Mouse (Mus musculus) hindbrain, embryonic 11.5 days (tissue): ENCODE results near the gene Prrx2. TPM values are rescaled to one million over a fixed set of nuclear protein-coding genes. Genes with fewer than 3 reads are reported as not detected.
A peak's percentile ranks its signal among the peaks of the same experiment; 100 is the strongest.

Experiments
- ATAC-seq: fragments of 200-750 bp; cut with Nextera tagmentation; 2 replicates; pipeline ENCODE4 v1.8.0; 2017; ENCODE audit warnings: mild to moderate bottlenecking, moderate TSS enrichment, moderate library complexity; ENCODE audit not compliant: low FRiP score
- DNase-seq: peaks from one replicate; pipeline ENCODE4 v3.0.0-alpha.2; 2015; ENCODE audit warnings: low spot score
- H3K27ac ChIP-seq: fragments of 300-500 bp; sonication (generic); 2 replicates; pipeline ENCODE4 v1.5.1; 2014; ENCODE audit warnings: mild to moderate bottlenecking, low read depth, low read length
- H3K27me3 ChIP-seq: fragments of 300-500 bp; sonication (generic); 2 replicates; pipeline ENCODE4 v1.6.1; 2014; ENCODE audit warnings: mild to moderate bottlenecking, low read length, moderate library complexity, mixed read lengths; ENCODE audit not compliant: control insufficient read depth, insufficient read depth
- H3K36me3 ChIP-seq: fragments of 300-500 bp; sonication (generic); 2 replicates; pipeline ENCODE4 v1.6.1; 2014; ENCODE audit warnings: mild to moderate bottlenecking, low read length, moderate library complexity, mixed read lengths; ENCODE audit not compliant: control insufficient read depth, insufficient read depth
- H3K4me1 ChIP-seq: fragments of 300-500 bp; sonication (generic); replicated peaks from 2 replicates; pipeline ENCODE4 v1.6.1; 2014; ENCODE audit warnings: low read length, mixed read lengths; ENCODE audit not compliant: control insufficient read depth, insufficient read depth
- H3K4me2 ChIP-seq: fragments of 300-500 bp; sonication (generic); replicated peaks from 2 replicates; pipeline ENCODE4 v1.6.1; 2014; ENCODE audit warnings: mild to moderate bottlenecking, low read depth, low read length
- H3K4me3 ChIP-seq: fragments of 300-500 bp; sonication (generic); 2 replicates; pipeline ENCODE4 v1.5.1; 2014; ENCODE audit warnings: low read depth, low read length
- H3K9ac ChIP-seq: fragments of 300-500 bp; sonication (generic); 2 replicates; pipeline ENCODE4 v1.6.1; 2014; ENCODE audit warnings: low read depth, low read length
- H3K9me3 ChIP-seq: fragments of 300-500 bp; sonication (generic); 2 replicates; pipeline ENCODE4 v1.6.1; 2016; ENCODE audit warnings: low read length; ENCODE audit not compliant: control insufficient read depth
- WGBS: fragments of 180-500 bp; shearing (Covaris S2); extraction: QIAGEN DNeasy Blood & Tissue Kit; methylation state at CpG from one replicate; pipeline ENCODE4 v1.1.7; 2014; 5-methylcytosine and 5-hydroxymethylcytosine counted together
- polyA plus RNA-seq: library from polyadenylated mRNA; unstranded; fragments of >200 nt; fragmentation: Nextera tagmentation; extraction: Ambion mirVana; gene quantifications from 2 replicates; pipeline ENCODE4 v1.2.1, GENCODE M21; 2014

Prrx2 gene
- polyA plus RNA-seq, 1 experiment from 2014 or later, result 39.7 TPM

DNA sequence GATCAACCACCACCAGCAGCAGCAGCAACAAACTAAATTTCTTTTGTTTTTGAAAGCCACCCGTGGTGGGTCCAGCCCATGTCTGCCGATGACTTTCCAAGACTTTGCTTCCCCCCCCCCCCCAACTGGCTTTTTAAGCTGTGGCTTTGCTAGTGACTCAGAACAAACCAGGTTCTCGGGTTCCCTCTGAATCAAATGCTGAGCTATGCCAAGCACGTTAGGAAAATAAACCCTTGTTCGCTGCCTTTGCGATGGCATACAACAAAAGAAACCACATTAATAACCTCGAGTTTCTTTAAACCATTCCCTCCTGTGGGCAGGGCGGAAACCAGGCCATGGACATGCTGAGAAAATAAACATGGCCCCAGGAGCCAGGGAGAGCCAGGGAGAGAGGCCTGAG lies 13.4 kb downstream of the Prrx2 start:
- Histone ChIP-seq H3K36me3 (no peaks in the 10 kb centered on the region), H3K9me3 (no peaks in the 10 kb centered on the region), H3K4me1 (peaks cover 2% of the 10 kb centered on the region; the same call in 1 of the 2 replicates), H3K27ac (no peak overlapping the region), H3K4me3 (no peak overlapping the region), H3K27me3 (peaks cover 21% of the 10 kb centered on the region), H3K9ac (no peak overlapping the region), H3K4me2 (no peak overlapping the region)
- 59% methylated on average over 8 of the region's 8 CpGs for WGBS
- ATAC-seq (no peak), DNase-seq (no peak)

DNA sequence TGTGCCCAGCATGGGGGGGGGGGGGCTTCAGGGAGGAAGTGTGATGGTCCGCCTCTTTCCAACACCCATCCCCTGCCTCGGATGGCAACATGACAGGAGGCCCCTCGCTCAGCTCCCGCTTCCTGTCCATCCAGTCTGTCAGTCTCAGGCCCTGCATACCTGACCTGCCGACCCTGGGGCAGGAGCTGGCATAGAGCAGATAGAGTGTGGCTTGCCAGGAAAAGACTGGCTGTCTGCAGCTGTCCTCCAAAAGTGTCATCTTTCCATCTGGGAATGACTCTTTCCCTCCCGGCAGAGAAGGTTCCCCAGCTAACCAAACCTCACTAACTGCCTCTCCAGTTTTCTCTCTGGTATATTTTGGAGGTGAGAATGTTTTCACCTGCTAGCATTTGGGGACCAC lies 15.8 kb downstream of the Prrx2 start:
- H3K4me2 ChIP-seq, result no peak overlapping the region
- H3K9me3 ChIP-seq, result no peaks in the 10 kb centered on the region
- H3K36me3 ChIP-seq, result no peaks in the 10 kb centered on the region
- peaks cover 2% of the 10 kb centered on the region; the same call in 1 of the 2 replicates for H3K4me1 ChIP-seq
- H3K9ac ChIP-seq, result no peak overlapping the region
- DNase-seq (no peak), ATAC-seq (no peak)
- H3K27ac ChIP-seq, result no peak overlapping the region
- WGBS, result 52% methylated on average over 6 of the region's 6 CpGs
- no peak overlapping the region for H3K4me3 ChIP-seq
- peaks cover 6% of the 10 kb centered on the region for H3K27me3 ChIP-seq

DNA sequence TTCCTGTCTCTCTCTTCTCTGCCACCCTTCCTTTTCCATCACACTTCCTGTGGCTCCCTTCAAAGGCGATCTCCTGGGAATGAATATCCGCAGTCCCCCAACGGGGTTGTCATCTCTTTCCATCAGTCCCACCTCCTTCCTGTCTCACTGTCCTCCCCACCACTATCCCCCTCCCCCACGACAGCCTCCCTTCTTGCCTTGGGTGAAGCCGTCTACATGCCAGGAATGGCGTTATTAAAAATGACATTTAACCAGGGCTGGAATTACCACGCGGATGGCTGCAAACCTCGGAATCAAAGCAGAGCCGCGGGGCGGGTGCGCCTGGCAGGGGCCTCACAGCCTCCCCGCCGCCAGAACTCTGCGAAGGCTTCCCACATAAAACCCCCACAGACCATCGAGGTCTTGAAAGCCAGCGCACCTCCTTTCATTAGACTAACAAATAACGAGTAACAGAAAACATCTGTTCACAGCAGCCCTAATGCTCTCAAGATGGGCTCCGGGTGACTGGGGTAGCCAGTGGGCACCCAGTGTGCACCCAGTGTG lies 18.1 kb downstream of the Prrx2 start:
- no peak for DNase-seq
- no peak overlapping the region for H3K4me2 ChIP-seq
- no peaks in the 10 kb centered on the region for H3K27me3 ChIP-seq
- 38% methylated on average over 20 of the region's 20 CpGs for WGBS
- H3K27ac ChIP-seq, result no peak overlapping the region
- no peak overlapping the region for H3K4me3 ChIP-seq
- H3K36me3 ChIP-seq, result no peaks in the 10 kb centered on the region
- no peaks in the 10 kb centered on the region; the same call in 1 of the 2 replicates for H3K4me1 ChIP-seq
- ATAC-seq, result no peak
- H3K9ac ChIP-seq, result no peak overlapping the region
- no peaks in the 10 kb centered on the region for H3K9me3 ChIP-seq

DNA sequence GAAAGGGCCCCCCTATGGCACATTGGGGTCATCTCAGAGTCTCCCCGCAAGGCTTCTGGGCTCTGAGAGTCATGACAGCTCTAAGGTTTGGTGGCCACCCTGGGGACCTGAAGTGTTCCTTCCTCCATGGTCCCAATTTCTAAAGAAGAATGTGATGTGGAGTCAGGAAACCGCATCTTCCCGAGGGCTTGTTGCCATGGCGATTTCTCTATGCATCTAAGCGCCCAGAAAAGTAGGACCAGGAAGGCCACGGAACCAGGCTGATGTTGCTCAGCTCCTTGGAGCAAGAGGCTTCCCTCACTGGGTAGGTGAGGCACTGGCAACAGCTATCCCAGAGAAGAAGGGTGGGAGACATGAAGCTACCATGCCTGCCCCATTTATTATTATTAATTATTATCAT lies 22.3 kb downstream of the Prrx2 start:
- Histone ChIP-seq H3K27me3 (no peaks in the 10 kb centered on the region), H3K9me3 (no peaks in the 10 kb centered on the region), H3K9ac (no peak overlapping the region), H3K4me2 (no peak overlapping the region), H3K36me3 (no peaks in the 10 kb centered on the region), H3K27ac (no peak overlapping the region), H3K4me1 (no peaks in the 10 kb centered on the region; the same call in 1 of the 2 replicates), H3K4me3 (no peak overlapping the region)
- 70% methylated on average over 6 of the region's 6 CpGs for WGBS
- no peak for DNase-seq
- ATAC-seq, result no peak

DNA sequence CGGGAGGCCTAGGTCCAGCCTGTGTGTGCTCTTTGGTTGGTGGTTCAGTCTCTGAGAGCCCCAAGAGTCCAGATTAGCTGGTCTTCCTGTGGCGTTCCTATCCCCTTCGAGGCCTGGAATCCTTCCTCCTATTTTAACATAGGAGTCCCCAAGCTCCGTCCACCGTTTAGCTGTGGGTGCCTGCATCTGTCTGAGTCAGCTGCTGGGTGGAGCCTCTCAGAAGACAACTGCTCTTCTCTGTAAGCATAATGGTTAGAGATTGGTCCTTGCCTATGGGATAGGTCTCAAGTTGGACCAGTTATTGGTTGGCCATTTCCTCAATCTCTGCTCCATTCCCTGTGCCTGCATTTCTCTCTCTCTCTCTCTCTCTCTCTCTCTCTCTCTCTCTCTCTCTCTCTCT lies 25.0 kb downstream of the Prrx2 start:
- H3K36me3 ChIP-seq, result no peaks in the 10 kb centered on the region
- H3K27ac ChIP-seq, result no peak overlapping the region
- ATAC-seq, result no peak
- H3K9ac ChIP-seq, result no peak overlapping the region
- 88% methylated on average over 5 of the region's 5 CpGs for WGBS
- no peaks in the 10 kb centered on the region for H3K9me3 ChIP-seq
- H3K27me3 ChIP-seq, result peaks cover 6% of the 10 kb centered on the region; the same call in 1 of the 2 replicates
- H3K4me1 ChIP-seq, result no peaks in the 10 kb centered on the region
- no peak overlapping the region for H3K4me2 ChIP-seq
- no peak overlapping the region for H3K4me3 ChIP-seq
- DNase-seq, result no peak

DNA sequence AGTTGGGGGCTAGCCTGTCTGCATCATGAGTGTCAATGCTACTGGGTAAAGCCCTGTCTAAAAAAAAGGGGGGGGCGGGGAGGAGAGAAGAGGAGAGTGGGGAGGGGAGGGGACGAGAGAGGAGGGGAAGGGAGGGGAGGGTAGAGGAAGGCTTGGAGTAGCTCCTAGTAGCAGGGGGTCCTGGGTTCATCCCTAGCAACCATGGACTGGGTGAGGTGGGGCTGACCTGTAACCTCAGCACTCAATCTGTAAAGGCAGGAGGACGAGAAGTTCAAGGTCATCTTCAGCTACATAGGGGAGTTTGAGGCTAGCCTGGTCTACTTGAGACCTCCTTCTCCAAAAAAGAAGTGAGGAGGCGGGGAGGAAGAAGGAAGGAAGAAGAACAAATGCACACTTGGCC lies 27.3 kb downstream of the Prrx2 start:
- no peaks in the 10 kb centered on the region for H3K9me3 ChIP-seq
- H3K4me3 ChIP-seq, result no peak overlapping the region
- no peak overlapping the region for H3K9ac ChIP-seq
- no peak for ATAC-seq
- H3K4me2 ChIP-seq, result no peak overlapping the region
- no peaks in the 10 kb centered on the region for H3K36me3 ChIP-seq
- H3K27me3 ChIP-seq, result peaks cover 7% of the 10 kb centered on the region; the same call in 1 of the 2 replicates
- 58% methylated on average over 3 of the region's 4 CpGs for WGBS
- H3K4me1 ChIP-seq, result no peaks in the 10 kb centered on the region
- DNase-seq, result no peak
- no peak overlapping the region for H3K27ac ChIP-seq

DNA sequence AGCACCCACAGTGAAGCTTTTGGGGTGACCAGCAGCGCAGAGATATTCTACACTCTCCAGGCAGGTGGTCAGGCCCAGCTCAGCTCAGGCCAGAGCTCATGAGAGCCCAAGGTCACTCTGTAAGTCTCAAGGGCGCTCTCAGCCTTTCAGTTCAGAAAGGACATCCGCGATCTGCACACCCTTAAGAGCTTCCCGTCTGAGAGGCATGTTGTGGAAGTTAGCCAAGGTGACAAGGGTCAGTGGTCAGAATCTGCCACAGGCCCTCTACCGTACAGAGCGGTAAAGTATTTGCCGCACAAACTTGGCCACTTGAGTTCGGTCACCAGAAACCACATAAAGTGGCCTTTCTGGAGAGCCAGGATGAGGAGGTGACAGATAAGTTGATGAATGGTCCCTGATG lies 28.8 kb downstream of the Prrx2 start:
- no peak for ATAC-seq
- no peak for DNase-seq
- H3K9ac ChIP-seq, result no peak overlapping the region
- 71% methylated on average over 9 of the region's 9 CpGs for WGBS
- H3K27ac ChIP-seq, result no peak overlapping the region
- no peaks in the 10 kb centered on the region for H3K36me3 ChIP-seq
- H3K4me2 ChIP-seq, result no peak overlapping the region
- H3K9me3 ChIP-seq, result no peaks in the 10 kb centered on the region
- H3K27me3 ChIP-seq, result peaks cover 7% of the 10 kb centered on the region; the same call in 1 of the 2 replicates
- H3K4me1 ChIP-seq, result no peaks in the 10 kb centered on the region
- no peak overlapping the region for H3K4me3 ChIP-seq

DNA sequence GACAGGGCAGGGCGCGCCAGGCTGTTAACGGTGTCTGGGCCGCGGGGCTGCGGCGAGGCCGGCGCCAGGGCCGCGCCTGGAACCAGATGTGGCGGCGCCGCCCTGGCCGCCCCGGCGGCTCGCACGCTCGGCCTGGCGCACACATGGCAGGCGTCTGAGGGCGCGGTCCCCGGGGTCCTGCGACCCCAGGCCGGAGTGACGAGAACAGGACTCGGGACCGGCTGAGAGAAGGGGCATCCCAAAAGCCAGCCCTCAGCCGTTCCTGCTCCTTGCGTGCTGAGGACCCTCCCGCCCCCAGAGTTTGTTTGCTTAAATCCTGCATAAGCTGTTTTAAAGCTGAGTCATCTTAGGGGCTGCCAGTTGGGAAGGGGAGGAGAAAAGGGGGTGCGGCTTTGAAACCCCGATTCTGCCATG lies 30.2 kb downstream of the Prrx2 start:
- WGBS, result 4% methylated on average over 35 of the region's 35 CpGs
- no peaks in the 10 kb centered on the region for H3K4me1 ChIP-seq
- H3K4me2 ChIP-seq, result peak overlapping the region; percentile 35
- no peak overlapping the region for H3K9ac ChIP-seq
- H3K4me3 ChIP-seq, result 0 out of 2 replicates have a peak overlapping the region, but pooled peaks have one; percentile 17
- H3K36me3 ChIP-seq, result no peaks in the 10 kb centered on the region
- H3K9me3 ChIP-seq, result no peaks in the 10 kb centered on the region
- peaks cover 7% of the 10 kb centered on the region; the same call in 1 of the 2 replicates for H3K27me3 ChIP-seq
- ATAC-seq, result no peak
- peak; percentile 55 for DNase-seq
- H3K27ac ChIP-seq, result no peak overlapping the region

DNA sequence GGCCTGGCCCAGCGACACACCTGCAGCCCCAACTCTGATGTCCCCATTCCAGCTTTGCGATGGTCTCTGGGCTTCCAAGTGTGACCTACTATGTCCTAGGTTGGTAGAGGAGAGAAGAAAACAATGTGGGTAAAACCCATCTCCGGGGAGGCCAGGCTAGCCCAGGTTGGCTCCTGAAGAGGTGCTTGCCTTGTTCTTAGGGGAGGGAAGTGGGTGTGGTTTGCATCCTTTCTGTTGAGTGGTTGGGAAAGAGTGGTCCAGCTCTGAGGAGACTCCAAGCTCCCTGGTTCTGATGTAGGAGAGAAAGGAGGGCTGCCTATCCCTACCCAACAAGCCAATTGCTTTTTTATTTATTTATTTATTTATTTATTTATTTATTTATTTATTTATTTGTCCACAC lies 30.7 kb downstream of the Prrx2 start:
- ATAC-seq (no peak), DNase-seq (no peak)
- Histone ChIP-seq H3K36me3 (no peaks in the 10 kb centered on the region), H3K27me3 (peaks cover 7% of the 10 kb centered on the region; the same call in 1 of the 2 replicates), H3K4me1 (no peaks in the 10 kb centered on the region), H3K27ac (no peak overlapping the region), H3K4me2 (no peak overlapping the region), H3K9me3 (no peaks in the 10 kb centered on the region), H3K4me3 (no peak overlapping the region), H3K9ac (no peak overlapping the region)
- WGBS, result 45% methylated on average over 3 of the region's 3 CpGs
